Mouse (Mus musculus): ENCODE data around the gene Ubac2. TPM values are rescaled to one million over a fixed set of nuclear protein-coding genes. Genes with fewer than 3 reads are reported as not detected.

Gene Ubac2
- polyA plus RNA-seq, 1 experiment = 55.9 TPM

- H3K27me3 ChIP-seq (replicated peaks) = peaks cover 2% of the 10 kb centered on the region
- no peak for TF ChIP-seq GATA1 (IDR thresholded peaks at IDR 0.05; ENCODE audit: borderline replicate concordance, low read length)
- H3K36me3 ChIP-seq (replicated peaks; ENCODE audit: low read length) = peaks cover 40% of the 10 kb centered on the region
- no peak overlapping the region for H3K4me3 ChIP-seq (replicated peaks)
- H3K9me3 ChIP-seq = peaks cover 14% of the 10 kb centered on the region
- H3K4me1 ChIP-seq = peaks cover 63% of the 10 kb centered on the region
Measured at GRCm38 (mm10) chr14:121931594-121931993, 53.2 kb downstream of the Ubac2 start.

DNA sequence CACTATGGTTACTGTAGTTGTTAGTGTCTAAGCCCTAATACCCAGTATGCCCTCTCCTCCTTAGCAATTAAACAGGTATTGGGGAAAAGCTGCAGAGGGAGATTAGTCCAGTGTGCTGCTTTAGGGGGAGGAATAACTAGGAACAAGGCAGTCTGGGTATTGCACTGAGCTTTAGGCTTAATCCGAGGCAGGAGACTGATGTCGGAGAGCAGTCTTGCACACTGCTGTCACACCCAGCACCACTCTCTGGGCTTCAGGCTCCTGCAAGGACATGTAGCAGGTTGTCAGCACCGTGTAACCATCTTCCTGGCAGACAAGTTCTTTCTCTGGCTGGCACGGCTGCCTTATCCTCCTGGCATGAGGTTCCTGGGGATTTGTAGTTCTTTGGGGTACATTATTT is 53.8 kb downstream of the Ubac2 start:
- Histone ChIP-seq H3K4me1 (peaks cover 59% of the 10 kb centered on the region), H3K27me3 (replicated peaks) (peaks cover 2% of the 10 kb centered on the region), H3K9me3 (peaks cover 14% of the 10 kb centered on the region), H3K4me3 (replicated peaks) (no peak overlapping the region), H3K36me3 (replicated peaks; ENCODE audit: low read length) (peaks cover 44% of the 10 kb centered on the region)
- TF ChIP-seq FLI1 (IDR thresholded peaks at IDR 0.05; ENCODE audit: low read length) (no peak), GATA1 (IDR thresholded peaks at IDR 0.05; ENCODE audit: borderline replicate concordance, low read length) (no peak)

- H3K4me1 ChIP-seq = peaks cover 63% of the 10 kb centered on the region
Measured at GRCm38 (mm10) chr14:121933906-121934596, 55.6 kb downstream of the Ubac2 start.

GRCm38 (mm10) chr14:121934597-121934946 is 56.2 kb downstream of the Ubac2 start:
- H3K27me3 ChIP-seq (replicated peaks) = peaks cover 2% of the 10 kb centered on the region
- TF ChIP-seq GATA1 (IDR thresholded peaks at IDR 0.05; ENCODE audit: borderline replicate concordance, low read length) (no peak), FLI1 (IDR thresholded peaks at IDR 0.05; ENCODE audit: low read length) (no peak)
- H3K9me3 ChIP-seq = peaks cover 14% of the 10 kb centered on the region
- H3K4me3 ChIP-seq (replicated peaks) = no peak overlapping the region
- peaks cover 59% of the 10 kb centered on the region for H3K4me1 ChIP-seq
- peaks cover 40% of the 10 kb centered on the region for H3K36me3 ChIP-seq (replicated peaks; ENCODE audit: low read length)

More at GRCm38 (mm10) chr14:121933906-121934596, 55.6 kb downstream of the Ubac2 start:
- Histone ChIP-seq H3K9me3 (peaks cover 14% of the 10 kb centered on the region), H3K4me3 (replicated peaks) (peak overlapping the region; percentile 3), H3K36me3 (replicated peaks; ENCODE audit: low read length) (peaks cover 40% of the 10 kb centered on the region), H3K27me3 (replicated peaks) (peaks cover 2% of the 10 kb centered on the region)
- TF ChIP-seq FLI1 (IDR thresholded peaks at IDR 0.05; ENCODE audit: low read length) = no peak
- TF ChIP-seq GATA1 (IDR thresholded peaks at IDR 0.05; ENCODE audit: borderline replicate concordance, low read length) = no peak

- Histone ChIP-seq H3K4me1 (peaks cover 48% of the 10 kb centered on the region), H3K9me3 (peaks cover 14% of the 10 kb centered on the region), H3K36me3 (replicated peaks; ENCODE audit: low read length) (peaks cover 40% of the 10 kb centered on the region), H3K27me3 (replicated peaks) (peaks cover 2% of the 10 kb centered on the region), H3K4me3 (replicated peaks) (no peak overlapping the region)
- no peak for TF ChIP-seq FLI1 (IDR thresholded peaks at IDR 0.05; ENCODE audit: low read length)
- no peak for TF ChIP-seq GATA1 (IDR thresholded peaks at IDR 0.05; ENCODE audit: borderline replicate concordance, low read length)
Measured at GRCm38 (mm10) chr14:121936356-121936755, 57.9 kb downstream of the Ubac2 start.

DNA sequence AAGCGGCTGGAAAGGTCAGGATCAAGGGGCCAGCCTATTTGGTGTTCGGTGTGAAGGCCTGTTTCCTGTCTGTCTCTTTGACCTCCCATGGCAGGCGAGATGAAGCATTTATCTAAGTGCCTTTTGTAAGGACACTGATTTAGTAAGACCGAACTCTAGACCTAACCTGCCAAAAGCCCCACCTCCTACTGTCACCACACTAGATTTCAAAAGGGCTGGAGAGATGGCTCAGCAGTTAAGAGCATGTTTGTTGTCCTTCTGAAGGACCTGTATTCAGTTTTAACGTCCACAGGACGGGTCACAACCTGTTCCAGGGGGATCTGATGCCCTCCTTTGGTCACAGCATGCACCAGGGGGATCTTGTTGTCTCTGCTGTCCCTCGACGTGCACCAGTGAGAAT is 58.4 kb downstream of the Ubac2 start:
- no peak for TF ChIP-seq GATA1 (IDR thresholded peaks at IDR 0.05; ENCODE audit: borderline replicate concordance, low read length)
- no peak for TF ChIP-seq FLI1 (IDR thresholded peaks at IDR 0.05; ENCODE audit: low read length)
- Histone ChIP-seq H3K36me3 (replicated peaks; ENCODE audit: low read length) (peaks cover 40% of the 10 kb centered on the region), H3K4me1 (peaks cover 43% of the 10 kb centered on the region), H3K9me3 (peaks cover 14% of the 10 kb centered on the region), H3K4me3 (replicated peaks) (no peak overlapping the region), H3K27me3 (replicated peaks) (peaks cover 2% of the 10 kb centered on the region)

- TF ChIP-seq GATA1 (IDR thresholded peaks at IDR 0.05; ENCODE audit: borderline replicate concordance, low read length) (no peak), FLI1 (IDR thresholded peaks at IDR 0.05; ENCODE audit: low read length) (no peak)
- peak overlapping the region; percentile 36 for H3K4me3 ChIP-seq (replicated peaks)
- peaks cover 2% of the 10 kb centered on the region for H3K27me3 ChIP-seq (replicated peaks)
- peaks cover 14% of the 10 kb centered on the region for H3K9me3 ChIP-seq
- peaks cover 35% of the 10 kb centered on the region for H3K4me1 ChIP-seq
- peaks cover 40% of the 10 kb centered on the region for H3K36me3 ChIP-seq (replicated peaks; ENCODE audit: low read length)
Measured at GRCm38 (mm10) chr14:121937601-121938255, 59.3 kb downstream of the Ubac2 start.

- peaks cover 14% of the 10 kb centered on the region for H3K9me3 ChIP-seq
Measured at GRCm38 (mm10) chr14:121938256-121939191, 60.1 kb downstream of the Ubac2 start.

GRCm38 (mm10) chr14:121939582-121939981 is 61.2 kb downstream of the Ubac2 start:
- TF ChIP-seq GATA1 (IDR thresholded peaks at IDR 0.05; ENCODE audit: borderline replicate concordance, low read length) = no peak
- TF ChIP-seq FLI1 (IDR thresholded peaks at IDR 0.05; ENCODE audit: low read length) = no peak

More at GRCm38 (mm10) chr14:121938256-121939191, 60.1 kb downstream of the Ubac2 start:
- peak overlapping the region; percentile 53 for H3K4me3 ChIP-seq (replicated peaks)
- H3K27me3 ChIP-seq (replicated peaks) = peaks cover 2% of the 10 kb centered on the region
- H3K36me3 ChIP-seq (replicated peaks; ENCODE audit: low read length) = peaks cover 32% of the 10 kb centered on the region
- H3K4me1 ChIP-seq = peaks cover 30% of the 10 kb centered on the region
- no peak for TF ChIP-seq GATA1 (IDR thresholded peaks at IDR 0.05; ENCODE audit: borderline replicate concordance, low read length)
- no peak for TF ChIP-seq FLI1 (IDR thresholded peaks at IDR 0.05; ENCODE audit: low read length)

More at GRCm38 (mm10) chr14:121939582-121939981, 61.2 kb downstream of the Ubac2 start:
- H3K4me1 ChIP-seq = peaks cover 20% of the 10 kb centered on the region
- H3K36me3 ChIP-seq (replicated peaks; ENCODE audit: low read length) = peaks cover 21% of the 10 kb centered on the region
- no peaks in the 10 kb centered on the region for H3K27me3 ChIP-seq (replicated peaks)
- no peak overlapping the region for H3K4me3 ChIP-seq (replicated peaks)
- peaks cover 14% of the 10 kb centered on the region for H3K9me3 ChIP-seq

Measured in megakaryocyte, embryonic 14.5 days (primary cell).